Mouse (Mus musculus): ENCODE measurements around the gene Slc28a1.

DNA sequence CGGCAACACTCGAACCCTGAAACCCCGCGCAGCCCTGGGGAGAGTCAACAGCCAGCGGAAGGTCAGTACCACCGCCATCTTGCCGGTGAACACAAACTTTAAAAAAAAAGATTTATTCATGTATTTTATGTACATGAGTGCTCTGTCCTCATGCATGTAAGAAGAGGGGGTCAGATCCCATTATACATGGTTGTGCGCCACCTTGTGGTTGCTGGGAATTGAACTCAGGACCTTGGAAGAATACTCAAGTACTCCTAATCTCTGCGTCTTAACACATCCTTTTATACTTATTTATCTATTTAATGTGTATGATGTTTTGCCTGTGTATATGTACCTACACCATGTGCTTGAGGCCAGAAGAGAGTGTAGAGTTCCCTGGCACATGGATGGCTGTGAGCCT, 47.1 kb downstream of the Slc28a1 start:
- no peak for TF ChIP-seq CTCF (IDR thresholded peaks at IDR 0.05; ENCODE audit: control insufficient read depth, insufficient read depth, low read length)
- TF ChIP-seq POLR2A (IDR thresholded peaks at IDR 0.05; ENCODE audit: borderline replicate concordance, control insufficient read depth, low read depth, low read length): no peak
